Mouse (Mus musculus): Measurements from ENCODE around the gene Nanos1.

Nanos1 gene

DNA sequence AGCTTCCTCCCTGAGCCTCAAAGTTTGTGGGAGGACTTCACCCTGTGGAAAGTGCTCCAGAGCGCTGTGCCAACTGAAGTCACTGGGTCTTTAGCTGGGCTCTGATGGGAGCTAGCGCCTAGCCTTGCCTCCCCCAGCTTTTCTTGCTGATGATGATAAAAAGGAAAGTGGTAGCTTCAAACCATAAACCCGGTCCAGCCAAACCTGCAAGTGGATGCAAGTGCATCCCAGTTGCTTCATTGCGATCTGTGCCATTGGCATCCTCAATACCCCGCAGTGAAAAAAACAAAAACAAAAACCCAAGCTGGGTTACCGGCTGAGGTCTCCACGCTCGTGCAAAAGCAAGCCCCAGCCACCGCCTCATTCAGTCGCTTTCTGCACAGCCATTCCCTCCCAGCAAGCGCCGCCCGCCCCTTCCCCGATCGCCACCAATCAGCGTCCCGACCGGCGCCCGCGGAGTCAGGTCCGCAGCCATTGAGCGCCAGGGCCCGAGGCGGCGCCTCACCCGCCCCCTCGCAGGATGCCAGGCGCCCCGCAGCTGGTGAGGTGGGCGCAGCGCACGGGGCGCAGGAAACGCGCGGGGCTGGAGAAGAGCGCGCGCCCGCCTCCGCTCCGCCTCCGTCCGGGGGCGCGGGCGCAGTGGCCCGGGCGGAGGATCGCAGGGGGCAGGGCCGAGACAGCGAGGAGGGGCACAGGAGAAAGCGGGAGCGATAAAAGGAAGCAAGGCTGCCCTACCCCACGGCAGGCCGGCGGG is at the start of gene Nanos1:
Gene Nanos1, plus strand, starts transcription at position 550 of the 754 bp plus-strand sequence.
- DNase-seq (ENCODE audit: extremely low read depth, low read depth, low spot score): no peak

- no peak for DNase-seq (ENCODE audit: extremely low read depth, low read depth, low spot score)
These were observed 46.4 kb upstream of the Nanos1 start for GRCm38 (mm10) chr19:60709193-60709900.

DNA sequence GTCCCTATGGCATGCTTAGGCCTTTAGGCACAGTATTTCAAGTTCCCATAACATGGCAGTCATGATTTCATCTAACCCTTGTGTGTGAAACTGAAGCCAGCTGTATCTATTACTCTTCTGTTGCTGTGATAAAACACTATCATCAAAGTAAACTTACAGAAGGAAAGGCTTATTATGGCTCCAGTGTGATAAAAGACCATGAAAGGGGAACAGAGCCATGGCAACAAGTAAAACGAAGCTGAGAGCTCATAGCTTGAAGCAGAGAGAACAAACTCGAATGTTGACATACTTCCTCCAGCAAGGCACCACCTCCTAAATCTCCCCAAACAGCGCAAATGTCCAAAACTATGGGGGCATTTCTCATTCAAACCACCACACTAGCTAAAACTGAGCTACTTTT is 45.6 kb upstream of the Nanos1 start:
- no peak for DNase-seq (ENCODE audit: extremely low read depth, low read depth, low spot score)

DNA sequence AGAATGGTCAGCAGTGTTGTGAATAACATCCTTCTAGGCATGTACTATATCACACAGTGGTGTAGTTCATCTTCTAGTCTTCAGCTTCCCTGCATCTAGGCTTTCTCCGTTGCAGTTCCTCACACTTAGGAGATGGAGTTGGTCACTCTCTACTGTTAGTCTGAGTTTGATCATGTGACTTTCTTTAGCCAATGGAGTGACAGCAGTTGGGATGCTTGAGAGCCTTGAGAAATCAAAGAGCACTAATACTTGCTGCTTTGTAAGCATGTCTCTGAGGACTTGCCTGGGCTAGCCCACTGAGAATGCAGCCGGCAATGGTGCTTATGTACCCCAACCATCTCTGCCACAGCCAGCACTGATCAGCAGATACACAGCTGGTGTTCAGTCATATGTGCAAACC is 43.2 kb upstream of the Nanos1 start:
- DNase-seq (ENCODE audit: extremely low read depth, low read depth, low spot score): no peak

- DNase-seq (ENCODE audit: extremely low read depth, low read depth, low spot score): no peak
These were observed 39.4 kb upstream of the Nanos1 start for GRCm38 (mm10) chr19:60716381-60716780.

DNA sequence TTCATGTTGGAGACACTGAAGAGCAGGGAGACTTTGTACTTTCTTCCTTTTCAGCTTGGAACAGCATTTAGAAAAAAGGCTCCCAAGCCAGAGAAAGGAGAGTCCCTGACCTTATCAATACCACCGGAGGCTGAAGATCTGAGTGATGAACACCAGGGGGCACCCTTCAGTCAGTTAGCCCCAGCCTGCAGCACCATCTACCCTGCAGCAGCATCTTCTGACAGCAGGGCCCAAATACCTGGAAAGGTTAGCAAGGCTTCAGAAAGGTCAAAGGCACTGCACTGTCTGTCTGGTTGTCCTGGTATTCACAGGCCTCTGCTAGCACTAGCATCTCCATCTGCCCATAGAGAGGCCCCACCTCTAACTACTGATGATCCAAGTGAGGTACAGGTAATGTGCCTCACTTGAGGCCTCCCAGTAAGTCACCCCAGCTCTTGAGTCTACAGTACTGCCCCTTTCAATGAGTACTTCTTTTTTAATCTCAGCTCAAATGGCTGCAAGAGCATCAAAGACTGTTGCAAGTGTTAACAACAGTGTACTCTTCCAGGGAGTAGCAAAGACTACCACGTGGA is 25.4 kb upstream of the Nanos1 start:
- DNase-seq (ENCODE audit: extremely low read depth, low read depth, low spot score): no peak

- DNase-seq (ENCODE audit: extremely low read depth, low read depth, low spot score): no peak
These were observed 24.5 kb upstream of the Nanos1 start for GRCm38 (mm10) chr19:60731299-60731698.

DNA sequence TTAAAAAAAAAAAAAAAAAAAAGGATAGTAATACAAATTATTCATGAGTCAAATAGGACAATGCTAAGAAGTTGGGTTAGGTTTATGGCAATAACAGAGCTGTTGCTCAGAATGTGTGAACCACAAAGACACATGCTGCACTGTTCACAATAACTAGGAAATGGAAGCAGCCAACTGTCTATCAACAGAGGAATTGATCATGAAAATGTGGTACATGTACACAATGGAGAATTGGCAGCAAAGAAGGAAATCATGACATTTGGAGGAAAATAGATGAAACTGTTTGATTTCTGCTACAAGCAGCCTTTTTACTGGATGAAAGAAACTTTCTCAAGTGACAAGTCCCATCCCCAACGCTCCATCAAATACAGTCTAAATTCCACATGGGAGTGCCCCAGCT is 23.8 kb upstream of the Nanos1 start:
- no peak for DNase-seq (ENCODE audit: extremely low read depth, low read depth, low spot score)

DNA sequence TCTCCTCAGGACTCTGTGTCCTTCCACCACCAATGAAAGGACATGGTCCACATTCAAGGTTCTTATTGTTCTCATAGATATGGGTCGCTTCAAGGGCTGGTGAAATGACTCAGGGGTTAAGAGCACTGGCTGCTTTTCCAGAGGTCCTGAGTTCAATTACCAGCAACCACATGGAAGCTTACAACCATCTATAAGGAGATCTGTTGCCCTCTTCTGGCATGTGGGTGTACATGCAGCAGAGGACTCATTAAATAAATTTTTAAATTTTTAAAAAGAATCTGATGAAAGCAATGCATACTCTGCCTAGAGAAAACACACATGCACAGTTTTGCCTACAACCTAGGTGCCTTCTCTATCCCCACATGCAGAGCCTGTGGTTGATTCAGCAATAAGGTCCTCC is 15.2 kb upstream of the Nanos1 start:
- DNase-seq (ENCODE audit: extremely low read depth, low read depth, low spot score): no peak

DNA sequence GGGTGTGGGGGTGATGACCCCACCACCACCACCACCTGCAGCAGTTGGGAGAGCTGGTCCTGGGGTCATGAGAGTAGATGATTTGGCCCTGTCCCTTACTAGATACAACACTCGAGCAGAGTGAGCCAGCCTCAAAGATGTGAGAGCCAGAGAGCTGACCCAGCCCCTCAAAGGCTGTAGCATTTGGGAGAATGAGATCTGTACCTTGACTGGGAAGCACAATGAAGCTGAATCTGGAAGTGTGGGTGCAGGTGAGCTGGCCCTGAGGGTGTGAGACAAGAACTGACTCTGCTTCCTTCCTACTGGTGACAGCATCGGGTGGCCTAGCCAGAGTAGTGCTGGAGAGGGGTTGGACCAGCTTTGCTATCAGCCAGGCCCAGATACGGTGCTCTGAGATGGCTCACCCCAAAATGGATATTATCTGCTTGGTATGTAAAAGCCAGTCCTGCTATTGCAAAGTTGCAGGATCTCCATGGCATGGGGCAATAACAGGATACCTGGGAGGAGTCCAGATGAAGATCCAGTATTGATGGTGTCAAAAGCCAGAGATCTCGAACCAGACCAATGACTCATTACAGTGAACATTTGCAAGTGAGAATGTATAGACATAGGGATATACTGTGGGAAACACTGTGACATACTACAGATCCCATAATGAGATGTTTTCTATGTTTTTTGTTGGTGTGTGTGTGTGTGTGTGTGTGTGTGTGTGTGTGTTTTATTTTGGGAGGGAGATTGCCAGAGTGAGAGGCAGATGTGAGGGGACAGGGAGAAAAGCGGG is 11.8 kb upstream of the Nanos1 start:
- no peak for DNase-seq (ENCODE audit: extremely low read depth, low read depth, low spot score)

GRCm38 (mm10) chr19:60747801-60748200 is 8.0 kb upstream of the Nanos1 start:
- no peak for DNase-seq (ENCODE audit: extremely low read depth, low read depth, low spot score)

DNA sequence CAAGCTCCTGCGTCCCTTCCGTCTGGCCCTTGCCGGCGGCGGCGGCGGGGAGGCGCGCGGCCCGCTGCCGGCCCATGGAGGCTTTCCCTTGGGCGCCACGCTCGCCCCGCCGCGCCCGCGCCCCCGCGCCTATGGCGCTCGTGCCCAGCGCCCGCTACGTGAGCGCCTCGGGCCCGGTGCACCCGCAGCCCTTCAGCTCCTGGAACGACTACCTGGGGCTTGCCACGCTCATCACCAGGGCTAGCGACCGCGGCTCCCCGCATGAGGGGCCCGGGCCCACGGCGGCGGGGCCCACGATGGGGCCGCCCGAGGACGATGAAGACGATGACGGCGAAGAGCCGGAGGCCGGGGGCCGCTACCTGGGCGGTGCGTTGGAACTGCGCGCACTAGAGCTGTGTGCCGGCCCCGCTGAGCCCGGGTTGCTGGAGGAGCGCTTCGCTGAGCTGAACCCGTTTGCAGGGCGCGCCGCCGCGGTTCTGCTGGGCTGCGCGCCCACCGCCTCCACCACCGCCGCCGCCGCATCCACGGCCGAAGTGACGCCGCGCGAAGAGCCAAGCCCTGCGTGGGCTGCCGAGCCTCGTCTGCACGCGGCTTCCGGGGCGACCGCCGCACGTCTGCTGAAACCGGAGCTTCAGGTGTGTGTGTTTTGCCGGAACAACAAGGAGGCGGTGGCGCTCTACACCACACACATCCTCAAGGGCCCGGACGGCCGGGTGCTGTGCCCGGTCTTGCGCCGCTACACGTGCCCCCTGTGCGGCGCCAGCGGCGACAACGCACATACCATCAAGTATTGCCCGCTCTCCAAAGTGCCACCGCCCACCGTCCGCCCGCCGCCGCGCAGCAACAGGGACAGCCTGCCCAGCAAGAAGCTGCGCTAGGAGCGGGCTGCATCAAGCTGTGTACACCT is 658 bp downstream of the Nanos1 start:
- DNase-seq (ENCODE audit: extremely low read depth, low read depth, low spot score): no peak

DNA sequence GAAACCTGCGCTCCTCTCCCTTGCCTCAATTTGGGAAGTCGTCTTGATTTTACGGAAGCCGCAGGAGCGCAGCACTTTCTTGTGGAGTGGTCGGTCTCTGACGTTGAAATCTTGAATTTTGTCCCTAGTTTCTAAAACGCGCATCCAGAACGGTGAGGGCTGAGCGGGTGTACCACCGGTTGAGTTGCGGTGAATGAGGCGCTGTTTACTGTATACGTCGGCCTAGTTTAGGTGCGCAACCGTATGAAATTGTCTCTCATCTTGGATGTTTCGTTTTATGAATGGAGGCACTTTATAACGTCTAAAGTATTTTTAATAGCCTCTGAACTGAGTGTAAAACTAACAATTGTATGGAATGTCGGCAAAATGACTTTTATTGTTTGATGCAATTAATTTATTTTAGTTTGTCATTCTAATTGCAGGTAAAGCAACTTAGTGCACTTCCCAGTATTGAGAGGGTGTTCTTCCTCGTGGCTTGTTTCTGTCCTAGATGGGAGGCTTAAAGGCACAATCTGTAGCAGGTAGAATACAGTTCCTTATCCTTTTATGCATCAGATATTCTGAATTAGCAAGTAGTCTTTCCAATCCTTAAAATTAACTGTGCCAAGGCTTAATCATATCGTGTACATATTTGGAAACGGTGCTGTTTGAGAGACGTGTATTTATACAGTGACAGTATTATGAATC is 1.5 kb downstream of the Nanos1 start:
- DNase-seq (ENCODE audit: extremely low read depth, low read depth, low spot score): no peak

DNA sequence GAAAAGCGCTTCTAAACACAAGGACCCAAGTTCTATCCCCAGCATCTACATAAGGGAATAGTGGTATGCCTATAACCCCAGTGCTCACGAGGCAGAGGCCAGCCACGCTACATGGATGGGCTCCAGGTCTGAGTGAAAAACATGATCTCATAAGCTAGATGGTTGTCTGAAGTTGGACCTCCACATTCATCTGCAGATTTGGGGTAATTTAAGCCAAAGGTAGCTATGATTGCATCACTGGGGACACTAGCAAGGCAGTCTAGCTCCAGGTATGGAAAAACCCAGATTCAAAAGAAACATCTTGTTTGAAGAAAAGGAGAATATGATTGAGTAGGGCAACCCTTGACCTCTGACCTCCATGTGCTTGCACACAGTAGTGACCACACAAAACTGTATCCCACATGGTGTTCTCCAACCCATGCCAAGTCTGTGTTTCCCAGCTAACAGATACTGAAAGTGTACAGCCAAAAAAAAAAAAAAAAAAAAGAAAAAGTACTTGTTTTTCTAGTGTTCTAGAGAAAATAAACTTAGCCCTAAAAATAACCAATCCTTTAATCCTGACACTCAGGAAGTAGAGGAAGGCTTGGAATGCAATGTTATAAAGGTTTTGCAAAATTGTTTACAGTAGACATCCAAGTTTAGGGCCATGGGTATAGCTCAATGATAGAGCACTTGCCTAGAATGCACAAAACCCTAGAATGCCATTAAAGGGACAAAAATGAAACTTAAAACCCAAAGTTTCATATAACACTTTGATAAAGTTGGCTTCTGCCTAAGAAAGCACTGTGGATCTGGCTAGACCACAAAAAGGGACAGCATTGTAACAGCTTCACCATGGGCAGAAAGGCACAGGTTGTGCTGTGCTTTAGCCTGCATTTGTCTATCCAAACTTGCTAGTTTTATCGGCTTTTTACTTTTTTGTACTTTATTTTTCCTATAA is 3.4 kb downstream of the Nanos1 start:
- DNase-seq (ENCODE audit: extremely low read depth, low read depth, low spot score): no peak

DNA sequence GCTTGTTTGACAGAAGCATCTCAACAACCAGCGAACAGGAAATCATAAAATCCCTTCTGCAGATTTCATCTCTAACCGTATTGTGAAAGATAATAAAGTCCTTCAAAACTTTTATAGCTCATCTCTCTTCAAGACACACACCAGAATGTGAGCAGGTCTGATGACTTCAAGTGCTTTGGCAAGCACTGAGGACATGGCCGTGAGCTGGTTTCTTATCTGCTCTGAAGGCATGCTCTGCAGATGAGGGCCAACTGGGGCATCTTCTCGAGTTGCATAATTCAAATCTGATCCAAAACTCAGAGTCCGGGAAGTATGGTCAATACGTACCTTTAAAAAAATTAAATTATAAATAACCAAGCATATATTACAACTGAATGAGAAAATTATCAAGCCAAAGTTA is 17.6 kb downstream of the Nanos1 start:
- DNase-seq (ENCODE audit: extremely low read depth, low read depth, low spot score): peak; percentile 57

DNA sequence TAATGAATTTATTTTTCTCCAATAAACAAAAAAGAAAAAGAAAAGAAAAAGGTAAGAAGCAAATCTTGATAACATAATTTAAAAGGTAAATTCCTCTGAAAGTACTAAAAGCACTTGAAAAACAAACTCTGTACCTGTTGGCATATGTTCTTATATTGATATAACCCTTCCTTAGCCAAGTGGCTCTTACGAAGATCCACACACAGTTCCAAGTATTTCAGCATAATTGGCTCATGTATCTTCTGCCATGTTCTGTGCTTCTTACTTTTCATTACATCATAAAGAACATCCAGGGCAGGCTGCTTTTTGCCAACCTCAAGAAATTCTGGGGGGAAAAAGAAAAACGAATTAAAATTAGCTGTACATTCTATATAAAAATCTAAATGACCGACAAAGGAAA is 26.2 kb downstream of the Nanos1 start:
- DNase-seq (ENCODE audit: extremely low read depth, low read depth, low spot score): peak; percentile 68

GRCm38 (mm10) chr19:60784712-60785111 is 28.9 kb downstream of the Nanos1 start:
- no peak for DNase-seq (ENCODE audit: extremely low read depth, low read depth, low spot score)

GRCm38 (mm10) chr19:60787465-60788150 is 31.8 kb downstream of the Nanos1 start:
- no peak for DNase-seq (ENCODE audit: extremely low read depth, low read depth, low spot score)

All from fat pad, adult 2 months (tissue).